Mouse (Mus musculus): ENCODE data around the gene Gm10260.

DNA sequence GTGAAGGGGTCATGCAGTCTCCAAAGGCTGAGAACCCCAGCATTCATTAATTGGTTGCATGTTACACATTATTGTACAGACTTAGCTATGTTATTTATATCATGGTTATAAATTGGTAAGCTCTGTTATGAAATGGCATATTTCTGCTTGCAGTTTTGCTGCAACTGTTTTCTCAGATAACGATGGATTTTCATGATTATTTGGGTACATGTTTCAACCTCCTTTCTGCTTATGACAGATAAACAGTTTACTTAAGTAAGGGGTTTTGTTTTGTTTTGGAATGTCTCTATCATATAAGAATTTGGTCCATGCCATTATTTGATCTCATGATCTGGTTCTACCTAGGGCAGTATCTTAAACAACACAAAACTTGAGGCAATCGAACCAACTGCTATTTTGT lies 5.5 kb upstream of the Gm10260 start:
- TF ChIP-seq POLR2A (IDR thresholded peaks at IDR 0.05; ENCODE audit: low read depth, low read length), result no peak
- no peak for TF ChIP-seq CTCF (conservative IDR thresholded peaks at IDR 0.05; ENCODE audit: insufficient read depth, insufficient read length, low read depth, low read length)
